Mouse (Mus musculus): ENCODE data around the gene Dnajc16. TPM values are rescaled to one million over a fixed set of nuclear protein-coding genes. Genes with fewer than 3 reads are reported as not detected.

Gene Dnajc16
- total RNA-seq, 1 experiment = 12.1 TPM

DNA sequence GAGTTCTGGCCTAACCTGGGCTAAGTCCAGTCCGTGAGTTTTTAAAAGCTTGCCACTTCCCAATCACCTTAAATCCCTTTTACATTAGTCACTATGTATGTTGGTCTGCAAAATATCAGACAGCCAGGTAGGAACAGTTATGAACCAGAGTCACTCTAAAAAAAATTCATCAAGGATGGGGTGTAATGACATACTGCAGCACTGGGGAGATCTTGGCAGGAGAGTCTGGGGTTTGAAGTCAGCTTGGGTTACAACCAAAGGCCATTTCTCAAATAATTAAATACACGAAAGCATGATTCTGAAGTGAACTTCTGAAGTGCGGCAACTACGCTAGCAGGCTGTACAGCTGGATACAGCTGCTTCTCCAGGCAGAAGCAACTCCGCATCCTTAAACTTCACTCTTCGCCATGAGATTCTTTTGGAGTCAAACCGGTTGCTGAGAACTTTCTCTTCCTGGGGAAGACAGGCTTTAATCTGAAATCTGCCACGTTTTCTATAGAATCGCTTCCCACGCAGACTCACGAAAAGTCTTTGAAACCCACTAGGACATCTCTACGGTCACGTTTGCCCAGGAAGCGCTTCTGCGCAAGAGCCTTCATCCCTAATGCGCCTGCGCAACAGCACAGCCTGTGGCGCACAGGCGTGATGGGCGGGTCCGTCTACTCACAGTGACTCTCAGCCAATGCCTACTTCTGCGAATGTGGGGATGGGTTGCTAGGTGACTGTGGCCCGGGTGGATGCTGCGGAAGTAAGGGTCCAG is 56.1 kb downstream of the Dnajc16 start:
- peak; percentile 94 for DNase-seq (ENCODE audit: low read depth, low spot score)
- peak overlapping the region; percentile 68 for H3K9ac ChIP-seq (ENCODE audit: insufficient read depth, low read depth, low read length, poor library complexity, severe bottlenecking)
- H3K4me1 ChIP-seq (ENCODE audit: control insufficient read depth in 2 of 2, insufficient read depth in 2 of 2, low read length in 2 of 2, poor library complexity in 1 of 2) = peaks cover 0 to 6% of the 10 kb centered on the region in 2 experiments; a peak in 1 of 4 replicates
- TF ChIP-seq ZC3H11A (IDR thresholded peaks at IDR 0.05; ENCODE audit: borderline replicate concordance, low read depth, low read length) = no peak
- TF ChIP-seq CHD2 (IDR thresholded peaks at IDR 0.05; ENCODE audit: low read depth, low read length) = no peak
- no peak for TF ChIP-seq ZNF384 (IDR thresholded peaks at IDR 0.05; ENCODE audit: low read depth, low read length)
- TF ChIP-seq HCFC1 (IDR thresholded peaks at IDR 0.05; ENCODE audit: borderline replicate concordance, insufficient read depth, low read length) = no peak
- no peak for TF ChIP-seq MAFK (IDR thresholded peaks at IDR 0.05; ENCODE audit: insufficient read depth, low read depth, low read length)
- in situ Hi-C loops (cut with MboI; ENCODE audit: low sequenced_read_pairs in 2 of 2, unreplicated experiment in 2 of 2) = no loop called here
- peak overlapping the region; percentile 41 to 55 for H3K4me3 ChIP-seq (ENCODE audit: insufficient read depth in 1 of 2, low read depth in 1 of 2, low read length in 2 of 2, poor library complexity in 1 of 2, severe bottlenecking in 1 of 2)
- H3K36me3 ChIP-seq (ENCODE audit: control insufficient read depth, insufficient read depth, low read length, poor library complexity, severe bottlenecking) = no peaks in the 10 kb centered on the region
- H3K27ac ChIP-seq (ENCODE audit: insufficient read depth, low read depth, low read length, poor library complexity, severe bottlenecking) = no peak overlapping the region
- H3K9me3 ChIP-seq (ENCODE audit: control insufficient read depth, insufficient read depth, low read depth, low read length) = no peaks in the 10 kb centered on the region

DNA sequence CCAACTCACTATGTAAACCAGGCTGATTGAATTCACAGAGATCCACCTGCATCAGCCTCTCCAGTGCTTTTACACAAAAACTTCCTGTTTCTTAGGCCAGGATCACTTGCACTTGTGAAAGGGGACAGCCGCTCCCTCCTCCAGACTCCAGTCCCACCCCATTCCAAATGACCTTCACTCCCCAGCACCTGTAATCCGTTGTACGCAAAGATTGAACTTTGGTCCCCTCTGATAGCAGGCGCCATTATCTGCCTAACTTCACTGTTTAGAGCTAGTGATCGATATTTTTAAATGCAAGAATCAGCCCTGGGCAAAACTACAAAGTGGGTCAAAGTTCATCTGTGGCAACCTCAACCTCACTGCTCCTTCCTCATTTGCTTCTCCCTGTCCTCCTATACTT is 59.0 kb downstream of the Dnajc16 start:
- no peak overlapping the region for H3K27ac ChIP-seq (ENCODE audit: insufficient read depth, low read depth, low read length, poor library complexity, severe bottlenecking)
- no peaks in the 10 kb centered on the region for H3K9me3 ChIP-seq (ENCODE audit: control insufficient read depth, insufficient read depth, low read depth, low read length)
- H3K9ac ChIP-seq (ENCODE audit: insufficient read depth, low read depth, low read length, poor library complexity, severe bottlenecking) = no peak overlapping the region
- DNase-seq (ENCODE audit: low read depth, low spot score) = no peak
- H3K4me3 ChIP-seq (ENCODE audit: insufficient read depth in 1 of 2, low read depth in 1 of 2, low read length in 2 of 2, poor library complexity in 1 of 2, severe bottlenecking in 1 of 2) = no peak overlapping the region
- H3K36me3 ChIP-seq (ENCODE audit: control insufficient read depth, insufficient read depth, low read length, poor library complexity, severe bottlenecking) = no peaks in the 10 kb centered on the region
- no peak for TF ChIP-seq MAFK (IDR thresholded peaks at IDR 0.05; ENCODE audit: insufficient read depth, low read depth, low read length)
- no peak for TF ChIP-seq CHD2 (IDR thresholded peaks at IDR 0.05; ENCODE audit: low read depth, low read length)
- TF ChIP-seq ZNF384 (IDR thresholded peaks at IDR 0.05; ENCODE audit: low read depth, low read length) = no peak
- no peak for TF ChIP-seq HCFC1 (IDR thresholded peaks at IDR 0.05; ENCODE audit: borderline replicate concordance, insufficient read depth, low read length)
- no peak for TF ChIP-seq ZC3H11A (IDR thresholded peaks at IDR 0.05; ENCODE audit: borderline replicate concordance, low read depth, low read length)
- peaks cover 0 to 6% of the 10 kb centered on the region in 2 experiments; a peak in 1 of 4 replicates for H3K4me1 ChIP-seq (ENCODE audit: control insufficient read depth in 2 of 2, insufficient read depth in 2 of 2, low read length in 2 of 2, poor library complexity in 1 of 2)
- in situ Hi-C loops (cut with MboI; ENCODE audit: low sequenced_read_pairs in 2 of 2, unreplicated experiment in 2 of 2) = no loop called here

DNA sequence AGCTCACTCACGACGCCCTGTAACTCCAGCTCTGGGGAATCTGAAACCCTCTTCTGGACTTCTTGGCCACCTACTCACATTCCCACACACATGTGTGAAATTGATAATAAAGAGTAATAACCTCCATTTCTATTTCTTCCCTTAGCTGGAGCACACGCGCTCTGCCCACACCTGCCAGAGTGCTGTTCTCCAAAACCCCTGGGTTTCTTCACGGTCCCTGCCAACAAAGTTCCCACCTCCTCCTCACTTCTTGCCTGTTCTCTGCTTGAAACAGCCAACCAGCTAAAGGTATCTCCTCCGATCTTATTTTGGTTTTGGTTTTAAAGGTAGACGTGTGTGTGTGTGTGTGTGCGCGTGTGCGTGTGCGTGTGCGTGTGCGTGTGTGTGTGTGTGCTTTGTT is 60.3 kb downstream of the Dnajc16 start:
- Histone ChIP-seq H3K9me3 (ENCODE audit: control insufficient read depth, insufficient read depth, low read depth, low read length) (no peaks in the 10 kb centered on the region), H3K36me3 (ENCODE audit: control insufficient read depth, insufficient read depth, low read length, poor library complexity, severe bottlenecking) (no peaks in the 10 kb centered on the region), H3K27ac (ENCODE audit: insufficient read depth, low read depth, low read length, poor library complexity, severe bottlenecking) (no peak overlapping the region), H3K4me1 (ENCODE audit: control insufficient read depth in 2 of 2, insufficient read depth in 2 of 2, low read length in 2 of 2, poor library complexity in 1 of 2) (peaks cover 0 to 6% of the 10 kb centered on the region in 2 experiments; a peak in 1 of 4 replicates), H3K9ac (ENCODE audit: insufficient read depth, low read depth, low read length, poor library complexity, severe bottlenecking) (no peak overlapping the region), H3K4me3 (ENCODE audit: insufficient read depth in 1 of 2, low read depth in 1 of 2, low read length in 2 of 2, poor library complexity in 1 of 2, severe bottlenecking in 1 of 2) (peak overlapping the region in 1 of 2 experiments; percentile 11; a peak in 1 of 4 replicates)
- no peak for TF ChIP-seq HCFC1 (IDR thresholded peaks at IDR 0.05; ENCODE audit: borderline replicate concordance, insufficient read depth, low read length)
- TF ChIP-seq CHD2 (IDR thresholded peaks at IDR 0.05; ENCODE audit: low read depth, low read length) = no peak
- no peak for TF ChIP-seq ZC3H11A (IDR thresholded peaks at IDR 0.05; ENCODE audit: borderline replicate concordance, low read depth, low read length)
- no peak for TF ChIP-seq MAFK (IDR thresholded peaks at IDR 0.05; ENCODE audit: insufficient read depth, low read depth, low read length)
- no peak for DNase-seq (ENCODE audit: low read depth, low spot score)
- in situ Hi-C loops (cut with MboI; ENCODE audit: low sequenced_read_pairs in 2 of 2, unreplicated experiment in 2 of 2) = no loop called here

GRCm38 (mm10) chr4:141729266-141729665 is 61.5 kb downstream of the Dnajc16 start:
- Histone ChIP-seq H3K36me3 (ENCODE audit: control insufficient read depth, insufficient read depth, low read length, poor library complexity, severe bottlenecking) (no peaks in the 10 kb centered on the region), H3K4me1 (ENCODE audit: control insufficient read depth in 2 of 2, insufficient read depth in 2 of 2, low read length in 2 of 2, poor library complexity in 1 of 2) (peaks cover 0 to 4% of the 10 kb centered on the region in 2 experiments; a peak in 1 of 4 replicates), H3K9me3 (ENCODE audit: control insufficient read depth, insufficient read depth, low read depth, low read length) (no peaks in the 10 kb centered on the region), H3K4me3 (ENCODE audit: insufficient read depth in 1 of 2, low read depth in 1 of 2, low read length in 2 of 2, poor library complexity in 1 of 2, severe bottlenecking in 1 of 2) (no peak overlapping the region), H3K27ac (ENCODE audit: insufficient read depth, low read depth, low read length, poor library complexity, severe bottlenecking) (no peak overlapping the region), H3K9ac (ENCODE audit: insufficient read depth, low read depth, low read length, poor library complexity, severe bottlenecking) (no peak overlapping the region)
- no peak for DNase-seq (ENCODE audit: low read depth, low spot score)
- TF ChIP-seq HCFC1 (IDR thresholded peaks at IDR 0.05; ENCODE audit: borderline replicate concordance, insufficient read depth, low read length) = no peak
- in situ Hi-C loops (cut with MboI; ENCODE audit: low sequenced_read_pairs in 2 of 2, unreplicated experiment in 2 of 2) = no loop called here

All from ES-E14 (cell line).